Mouse (Mus musculus): Measurements from ENCODE around the gene Zfp768.

The Zfp768 gene

GRCm38 (mm10) chr7:127297586-127298193, 47.7 kb downstream of the Zfp768 start:
- DNase-seq (ENCODE audit: low read depth, low spot score) = no peak

- DNase-seq (ENCODE audit: low read depth, low spot score) = no peak
Measured at GRCm38 (mm10) chr7:127296786-127297555, 48.4 kb downstream of the Zfp768 start.

- DNase-seq (ENCODE audit: low read depth, low spot score) = no peak
Measured at GRCm38 (mm10) chr7:127296098-127296497, 49.3 kb downstream of the Zfp768 start, which contains the start of gene Itgal. Gene Itgal (plus strand): TSS chr7:127296260.
